Mouse (Mus musculus): ENCODE data around the gene Gm28043. TPM values are rescaled to one million over a fixed set of nuclear protein-coding genes. Genes with fewer than 3 reads are reported as not detected.

Gm28043 gene
- 1.3 and 1.6 TPM in 2 replicates for polyA plus RNA-seq (2015; fragmentation: Nextera tagmentation; extraction: Ambion mirVana)

DNA sequence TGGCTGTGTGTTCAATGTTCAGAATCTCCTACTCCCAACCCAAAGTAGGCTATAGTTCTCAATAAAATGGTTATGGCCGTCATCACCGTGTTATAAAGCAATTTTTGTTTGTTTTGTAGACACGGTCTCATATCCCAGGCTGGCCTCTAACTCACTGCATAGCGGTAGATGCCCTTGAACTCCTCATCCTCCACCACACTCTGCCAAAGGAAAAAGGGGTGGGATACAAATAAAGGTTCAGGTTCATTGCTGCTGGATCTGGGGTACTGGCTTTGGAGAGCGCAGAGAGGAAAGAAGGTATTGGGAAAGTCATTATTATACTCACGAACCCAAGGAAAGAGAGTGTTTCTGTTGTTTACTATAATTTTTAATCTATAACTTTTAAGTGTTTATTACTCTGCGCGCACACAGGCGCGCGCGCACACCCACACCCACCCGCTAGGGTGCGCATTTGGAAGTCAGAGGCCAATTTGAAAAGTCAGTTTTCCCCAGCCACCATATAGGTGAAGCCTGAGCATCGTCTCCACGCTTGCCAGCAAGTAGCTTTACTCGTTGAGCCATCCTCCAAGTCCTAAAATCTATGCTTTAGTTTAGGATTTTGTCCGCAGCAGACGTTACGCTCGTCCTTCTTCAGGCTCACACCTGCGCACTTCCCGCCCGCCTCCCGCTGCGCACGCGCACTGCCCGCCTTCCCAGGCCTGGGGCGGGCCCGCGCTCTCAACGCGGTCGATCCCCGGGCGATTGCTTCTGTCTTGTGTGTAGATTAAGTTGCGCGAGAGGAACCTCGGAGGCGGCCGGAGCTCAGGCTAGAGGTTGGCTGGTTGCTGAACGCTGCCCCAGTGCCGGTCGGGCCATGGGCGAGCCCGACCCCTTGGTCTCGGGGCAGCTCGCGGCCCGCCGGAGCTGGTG, at the start of gene Gm28043, which contains the start of gene Rnf8:
TSS of gene Gm28043 (plus strand) at position 762 of the 909 bp plus-strand sequence.
TSS of gene Rnf8 (plus strand) at position 676 of the 909 bp plus-strand sequence.

DNA sequence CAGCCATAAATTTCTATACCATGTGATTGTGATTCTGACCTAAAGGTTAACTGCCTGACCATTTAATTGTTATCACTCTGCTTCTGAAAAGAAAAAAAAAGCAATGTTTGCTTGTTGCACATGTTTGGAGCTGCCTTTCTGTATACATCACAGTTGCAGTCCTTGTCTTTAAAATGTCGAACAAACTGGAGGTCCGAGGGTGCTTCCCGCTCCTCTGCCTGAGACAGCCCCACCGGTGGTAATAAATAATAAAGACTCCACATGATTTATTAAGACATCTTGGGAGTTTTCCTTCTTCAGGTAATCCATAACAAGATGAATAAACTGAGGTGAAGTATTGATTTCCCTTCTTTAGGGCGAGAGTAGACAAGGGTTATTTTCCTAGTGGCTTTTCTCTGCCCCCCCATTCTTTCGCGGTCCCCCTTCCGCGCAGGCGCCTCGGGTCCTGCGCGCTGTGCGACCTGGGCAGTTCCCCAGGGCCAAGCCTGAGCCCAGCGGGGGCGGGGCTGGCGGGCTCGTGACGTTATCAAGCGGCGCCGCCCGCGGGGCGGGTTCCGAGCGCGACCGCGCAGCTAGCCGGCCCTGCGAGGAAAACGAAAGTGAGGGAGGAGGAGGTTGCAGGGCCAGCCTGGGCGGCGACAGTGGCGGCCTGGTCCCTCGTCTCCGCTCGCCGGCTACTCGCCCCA, 45.5 kb downstream of the Gm28043 start, which contains the start of gene Cmtr1:
TSS of gene Cmtr1 (plus strand) at position 520 of the 686 bp plus-strand sequence.

DNA sequence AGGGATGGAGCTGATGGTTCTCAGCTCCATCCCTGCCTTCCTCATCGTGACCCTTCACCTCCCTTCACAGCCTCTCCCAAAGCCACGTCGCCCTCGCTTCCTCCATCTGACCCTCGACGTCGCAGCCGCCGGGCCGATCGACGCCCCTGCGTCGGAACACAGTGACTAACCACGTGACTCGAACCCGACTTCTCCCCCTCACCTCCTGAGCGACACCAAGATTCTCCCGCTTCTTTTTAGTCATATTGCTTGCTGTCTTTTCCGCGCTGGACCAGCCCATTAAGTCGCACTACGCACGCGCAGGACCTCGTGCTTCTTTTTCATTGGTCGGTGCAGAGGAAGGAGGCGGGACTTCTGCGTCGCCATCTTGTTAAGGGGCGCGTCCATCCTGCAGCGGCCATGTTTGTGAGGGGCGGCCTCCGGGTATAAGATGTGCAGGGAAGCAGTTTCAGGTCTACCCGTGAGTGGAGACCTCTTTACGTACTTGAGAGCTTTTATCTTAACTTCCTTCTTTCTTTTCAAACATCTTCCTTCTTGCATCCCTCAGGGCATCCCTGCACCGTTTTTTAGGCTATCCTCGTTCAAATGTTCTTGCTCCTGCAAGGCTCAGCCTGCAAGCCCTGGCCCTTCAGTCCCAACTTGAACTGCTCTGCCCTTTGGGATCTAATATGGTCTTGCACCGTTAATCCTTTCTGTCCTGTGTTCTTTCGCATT, 102.2 kb downstream of the Gm28043 start, which contains the start of gene Ccdc167:
TSS of gene Ccdc167 (minus strand) at position 313 of the 714 bp plus-strand sequence.

Small RNA genes within 50 kb of the gene (microRNA-seq; reads per million reads assigned to microRNA genes)
- not detected for gene Mir7667

Other genes with a start within 250 kb of the Gm28043 start
- gene Pim1, start 124.1 kb upstream of the Gm28043 start, polyA plus RNA-seq (2015; fragmentation: Nextera tagmentation; extraction: Ambion mirVana): 42.9 and 49.5 TPM in 2 replicates
- not detected in 2 replicates for gene Gm17657, start 65.2 kb upstream of the Gm28043 start, polyA plus RNA-seq (2015; fragmentation: Nextera tagmentation; extraction: Ambion mirVana)
- gene Tbc1d22b, start 65.1 kb upstream of the Gm28043 start, polyA plus RNA-seq (2015; fragmentation: Nextera tagmentation; extraction: Ambion mirVana): 6.4 and 7.0 TPM in 2 replicates
- gene Tmem217, start 62.5 kb upstream of the Gm28043 start, polyA plus RNA-seq (2015; fragmentation: Nextera tagmentation; extraction: Ambion mirVana): 0.33 and 0.67 TPM in 2 replicates
- 29.8 and 34.2 TPM in 2 replicates for gene Rnf8, start 86 bp upstream of the Gm28043 start, polyA plus RNA-seq (2015; fragmentation: Nextera tagmentation; extraction: Ambion mirVana)
- 64.0 and 69.9 TPM in 2 replicates for gene Cmtr1, start 45.7 kb downstream of the Gm28043 start, polyA plus RNA-seq (2015; fragmentation: Nextera tagmentation; extraction: Ambion mirVana)
- 5.7 and 5.9 TPM in 2 replicates for gene Ccdc167, start 102.2 kb downstream of the Gm28043 start, polyA plus RNA-seq (2015; fragmentation: Nextera tagmentation; extraction: Ambion mirVana)